Mouse (Mus musculus) forebrain, embryonic 14.5 days (tissue): ENCODE data around the gene Ccdc102a. TPM values are rescaled to one million over a fixed set of nuclear protein-coding genes. Genes with fewer than 3 reads are reported as not detected.
"Not testable (repeated sequence)": the region's sequence is repeated elsewhere in the genome, so short reads cannot be mapped to it uniquely, and the experiment has no call there.

Experiments used
- ATAC-seq: fragments of 200-750 bp; cut with Nextera tagmentation; 2 replicates; pipeline ENCODE4 v1.8.0; 2017; ENCODE audit warnings: mild to moderate bottlenecking, moderate library complexity
- DNase-seq: peaks from one replicate; pipeline ENCODE4 v3.0.0-alpha.2; 2015; ENCODE audit warnings: low spot score
- H3K27ac ChIP-seq: fragments of 300-500 bp; sonication (generic); 2 replicates; pipeline ENCODE4 v1.5.1; 2014; ENCODE audit warnings: low read depth, mild to moderate bottlenecking, control low read depth, low read length, moderate library complexity
- H3K27me3 ChIP-seq: fragments of 300-500 bp; sonication (generic); replicated peaks from 2 replicates; pipeline ENCODE4 v1.6.1; 2014; ENCODE audit warnings: low read length, control low read depth, mixed read lengths; ENCODE audit not compliant: control insufficient read depth, insufficient read depth
- H3K36me3 ChIP-seq: fragments of 300-500 bp; sonication (generic); 2 replicates; pipeline ENCODE4 v1.6.1; 2014; ENCODE audit warnings: low read length, control low read depth; ENCODE audit not compliant: control insufficient read depth, insufficient read depth
- H3K4me1 ChIP-seq: fragments of 300-500 bp; sonication (generic); 2 replicates; pipeline ENCODE4 v1.6.1; 2014; ENCODE audit warnings: antibody characterized with exemption, low read length, control low read depth; ENCODE audit not compliant: control insufficient read depth, insufficient read depth
- H3K4me2 ChIP-seq: fragments of 300-500 bp; sonication (generic); 2 replicates; pipeline ENCODE4 v1.6.1; 2014; ENCODE audit warnings: mild to moderate bottlenecking, control low read depth, low read length
- H3K4me3 ChIP-seq: fragments of 300-500 bp; sonication (generic); 2 replicates; pipeline ENCODE4 v1.5.1; 2014; ENCODE audit warnings: low read depth, low read length, control low read depth
- H3K9ac ChIP-seq: fragments of 300-500 bp; sonication (generic); 2 replicates; pipeline ENCODE4 v1.6.1; 2014; ENCODE audit warnings: mild to moderate bottlenecking, low read length, control low read depth, moderate library complexity
- H3K9me3 ChIP-seq: fragments of 300-500 bp; sonication (generic); replicated peaks from 2 replicates; pipeline ENCODE4 v1.6.1; 2016; ENCODE audit warnings: low read length, control low read depth, mixed read lengths; ENCODE audit not compliant: control insufficient read depth
- WGBS: fragments of 180-500 bp; shearing (Covaris S2); extraction: QIAGEN DNeasy Blood & Tissue Kit; methylation state at CpG from one replicate; pipeline ENCODE4 v1.1.7; 2014; 5-methylcytosine and 5-hydroxymethylcytosine counted together
- polyA plus RNA-seq: library from polyadenylated mRNA; unstranded; fragments of >200 nt; fragmentation: Nextera tagmentation; extraction: Ambion mirVana; gene quantifications from 2 replicates; pipeline ENCODE4 v1.2.1, GENCODE M21; 2014

Gene Ccdc102a
- polyA plus RNA-seq, 1 experiment from 2014 or later, result 6.9 TPM

DNA sequence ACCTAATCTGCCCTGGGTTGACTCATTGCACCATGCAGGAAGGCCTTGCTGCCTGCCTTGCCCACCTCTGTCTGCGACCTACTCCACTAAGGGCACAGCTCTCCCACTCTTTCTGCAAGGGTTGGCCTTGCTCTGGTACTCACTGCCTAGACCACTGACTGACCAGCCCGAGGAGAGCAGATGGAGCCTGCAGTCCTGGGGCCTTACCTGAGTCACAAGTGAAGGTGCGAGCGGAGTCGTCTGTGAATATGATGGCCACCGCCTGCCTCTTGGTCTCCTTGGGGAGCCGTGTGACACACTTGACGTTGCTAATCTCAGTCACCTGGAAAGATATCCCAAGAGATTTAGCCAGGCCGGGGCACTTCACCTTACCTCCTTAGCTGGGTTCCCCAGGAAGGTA, 51.0 kb downstream of the Ccdc102a start:
- ATAC-seq (no peak), DNase-seq (no peak)
- WGBS, result 88% methylated on average over 9 of the region's 9 CpGs
- Histone ChIP-seq H3K9me3 (no peaks in the 10 kb centered on the region), H3K4me3 (no peak overlapping the region), H3K9ac (no peak overlapping the region), H3K4me2 (no peak overlapping the region), H3K36me3 (peaks cover 51% of the 10 kb centered on the region), H3K27me3 (no peaks in the 10 kb centered on the region), H3K27ac (no peak overlapping the region), H3K4me1 (peaks cover 32% of the 10 kb centered on the region)

DNA sequence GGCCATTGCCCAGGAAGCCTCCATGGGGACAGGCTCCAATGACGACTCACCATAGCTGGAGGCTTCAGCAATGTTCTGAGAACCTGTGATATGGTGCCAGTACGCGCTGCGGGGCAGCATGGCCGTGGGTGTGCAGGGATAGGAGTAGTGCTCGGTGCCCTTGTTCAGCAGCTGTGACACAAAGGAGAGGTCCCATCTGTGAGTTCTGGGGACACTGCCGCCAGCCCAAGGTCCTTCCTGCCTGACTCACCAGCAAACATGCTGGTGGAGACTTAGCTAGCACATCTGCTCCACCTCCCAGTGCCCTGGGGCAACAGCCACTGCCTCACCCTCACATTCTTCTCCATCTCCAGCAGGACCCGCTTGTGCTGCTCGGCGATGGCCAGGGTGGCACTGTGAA, 52.6 kb downstream of the Ccdc102a start:
- Histone ChIP-seq H3K27me3 (no peaks in the 10 kb centered on the region), H3K27ac (no peak overlapping the region), H3K4me1 (peaks cover 20% of the 10 kb centered on the region), H3K36me3 (peaks cover 63% of the 10 kb centered on the region), H3K9me3 (no peaks in the 10 kb centered on the region), H3K4me2 (no peak overlapping the region), H3K9ac (no peak overlapping the region), H3K4me3 (no peak overlapping the region)
- 87% methylated on average over 10 of the region's 10 CpGs for WGBS
- DNase-seq, result no peak
- no peak for ATAC-seq

DNA sequence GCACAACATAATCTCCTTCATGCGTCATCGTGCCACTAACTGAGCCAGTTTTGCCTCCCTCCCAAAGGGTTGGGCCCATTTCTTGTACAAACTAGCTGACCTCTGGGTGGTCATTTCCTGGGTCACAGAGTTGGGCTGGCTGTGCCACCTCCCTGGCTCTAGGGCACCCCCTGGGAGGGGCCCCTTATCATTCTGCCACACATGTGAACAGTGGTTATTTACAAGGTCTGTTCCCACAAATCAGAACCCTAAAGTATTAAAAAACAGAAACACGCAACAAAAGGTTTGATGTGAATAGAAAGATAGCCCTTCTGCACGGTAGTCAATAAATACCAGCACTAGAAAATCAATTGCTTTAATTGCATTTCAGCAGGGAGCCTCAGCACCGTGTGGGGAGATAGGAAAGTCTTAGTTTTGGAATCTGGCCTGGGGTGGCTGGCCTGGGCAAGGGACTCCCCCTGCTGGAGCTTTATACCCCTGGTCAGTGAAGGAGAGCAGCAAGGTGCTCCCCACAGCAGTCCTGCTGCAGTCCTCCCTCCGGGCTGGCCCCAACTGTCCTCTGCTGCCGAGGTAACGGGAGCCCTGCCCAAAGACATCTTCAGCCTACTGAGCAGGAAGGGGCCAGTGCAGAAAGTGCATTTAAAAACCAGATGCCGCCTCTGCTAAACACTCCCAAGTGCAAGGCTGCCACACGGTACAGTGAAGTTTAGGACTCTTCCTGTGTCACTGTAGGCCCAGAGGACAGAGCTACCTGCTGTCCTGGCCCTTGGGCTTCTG, 53.8 kb downstream of the Ccdc102a start:
- H3K9me3 ChIP-seq, result no peaks in the 10 kb centered on the region
- DNase-seq (no peak), ATAC-seq (no peak)
- 80% methylated on average over 10 of the region's 10 CpGs for WGBS
- no peak overlapping the region for H3K4me3 ChIP-seq
- H3K4me2 ChIP-seq, result no peak overlapping the region
- H3K36me3 ChIP-seq, result peaks cover 68% of the 10 kb centered on the region
- no peak overlapping the region for H3K9ac ChIP-seq
- no peak overlapping the region for H3K27ac ChIP-seq
- H3K4me1 ChIP-seq, result peaks cover 8% of the 10 kb centered on the region
- no peaks in the 10 kb centered on the region for H3K27me3 ChIP-seq

DNA sequence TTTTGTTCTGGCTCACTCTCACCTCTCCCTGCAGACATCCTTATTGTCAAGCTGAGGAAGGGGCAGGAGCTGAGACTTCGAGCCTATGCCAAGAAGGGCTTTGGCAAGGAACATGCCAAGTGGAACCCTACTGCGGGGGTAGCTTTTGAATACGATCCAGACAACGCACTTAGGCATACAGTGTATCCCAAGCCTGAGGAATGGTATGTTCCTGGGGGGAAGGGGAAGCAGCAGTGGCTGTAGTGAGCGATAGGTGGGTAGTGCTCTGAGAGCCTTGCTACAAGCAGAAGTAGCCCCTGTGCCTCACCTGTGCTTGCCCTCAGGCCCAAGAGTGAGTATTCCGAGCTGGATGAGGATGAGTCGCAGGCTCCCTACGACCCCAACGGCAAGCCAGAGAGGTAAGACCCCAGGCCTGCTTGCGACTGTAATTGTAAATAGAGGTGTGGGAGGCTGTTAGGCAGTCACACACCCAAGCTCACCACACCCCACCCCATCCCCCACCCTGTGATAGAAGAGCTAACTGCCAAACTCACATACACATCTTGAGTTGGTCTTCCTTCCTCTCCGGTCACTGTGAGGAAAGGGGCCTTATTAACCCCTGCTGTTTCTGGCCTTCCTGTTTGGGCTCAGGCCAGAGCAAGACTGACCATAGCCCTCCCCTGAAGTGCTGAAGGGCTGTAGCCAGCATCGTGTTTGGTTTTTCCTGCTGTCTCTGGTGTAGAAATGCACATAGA, 55.2 kb downstream of the Ccdc102a start:
- Histone ChIP-seq H3K27me3 (no peaks in the 10 kb centered on the region), H3K4me2 (no peak overlapping the region), H3K36me3 (peaks cover 68% of the 10 kb centered on the region), H3K4me1 (no peaks in the 10 kb centered on the region), H3K4me3 (no peak overlapping the region), H3K9me3 (no peaks in the 10 kb centered on the region), H3K9ac (no peak overlapping the region), H3K27ac (no peak overlapping the region)
- WGBS, result 88% methylated on average over 12 of the region's 12 CpGs
- no peak for DNase-seq
- ATAC-seq, result no peak

DNA sequence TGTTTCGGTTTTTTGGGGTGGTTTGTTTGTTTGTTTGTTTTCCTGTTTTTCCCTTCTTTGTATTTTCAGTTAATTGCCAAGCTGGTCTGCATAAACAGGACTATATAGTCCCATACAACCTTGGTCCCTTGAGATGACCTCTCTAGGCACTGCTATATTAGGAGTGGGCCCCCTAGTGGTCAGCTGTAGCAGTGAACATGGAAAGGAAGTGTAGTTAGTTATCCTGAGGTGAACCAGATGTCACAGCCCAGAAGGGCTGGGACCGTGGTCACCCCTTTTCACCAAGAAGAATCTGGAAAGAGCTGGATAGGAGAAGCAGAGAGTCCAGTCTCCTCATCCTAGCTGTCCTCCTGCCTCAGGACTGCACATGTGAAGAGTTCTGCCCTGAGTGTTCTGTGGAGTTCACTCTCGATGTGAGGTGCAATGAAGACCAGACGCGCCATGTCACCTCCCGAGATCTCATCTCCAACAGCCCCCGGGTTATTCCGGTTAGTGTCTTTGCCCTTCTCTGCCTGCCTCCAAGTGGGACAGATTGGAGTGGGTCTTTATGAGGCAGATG, 56.5 kb downstream of the Ccdc102a start:
- H3K4me1 ChIP-seq, result no peaks in the 10 kb centered on the region
- no peak overlapping the region for H3K4me3 ChIP-seq
- no peak overlapping the region for H3K9ac ChIP-seq
- WGBS, result 76% methylated on average over 8 of the region's 8 CpGs
- H3K9me3 ChIP-seq, result no peaks in the 10 kb centered on the region
- H3K27ac ChIP-seq, result no peak overlapping the region
- DNase-seq (peak; percentile 66), ATAC-seq (no peak)
- H3K36me3 ChIP-seq, result peaks cover 62% of the 10 kb centered on the region
- H3K4me2 ChIP-seq, result no peak overlapping the region
- H3K27me3 ChIP-seq, result no peaks in the 10 kb centered on the region

DNA sequence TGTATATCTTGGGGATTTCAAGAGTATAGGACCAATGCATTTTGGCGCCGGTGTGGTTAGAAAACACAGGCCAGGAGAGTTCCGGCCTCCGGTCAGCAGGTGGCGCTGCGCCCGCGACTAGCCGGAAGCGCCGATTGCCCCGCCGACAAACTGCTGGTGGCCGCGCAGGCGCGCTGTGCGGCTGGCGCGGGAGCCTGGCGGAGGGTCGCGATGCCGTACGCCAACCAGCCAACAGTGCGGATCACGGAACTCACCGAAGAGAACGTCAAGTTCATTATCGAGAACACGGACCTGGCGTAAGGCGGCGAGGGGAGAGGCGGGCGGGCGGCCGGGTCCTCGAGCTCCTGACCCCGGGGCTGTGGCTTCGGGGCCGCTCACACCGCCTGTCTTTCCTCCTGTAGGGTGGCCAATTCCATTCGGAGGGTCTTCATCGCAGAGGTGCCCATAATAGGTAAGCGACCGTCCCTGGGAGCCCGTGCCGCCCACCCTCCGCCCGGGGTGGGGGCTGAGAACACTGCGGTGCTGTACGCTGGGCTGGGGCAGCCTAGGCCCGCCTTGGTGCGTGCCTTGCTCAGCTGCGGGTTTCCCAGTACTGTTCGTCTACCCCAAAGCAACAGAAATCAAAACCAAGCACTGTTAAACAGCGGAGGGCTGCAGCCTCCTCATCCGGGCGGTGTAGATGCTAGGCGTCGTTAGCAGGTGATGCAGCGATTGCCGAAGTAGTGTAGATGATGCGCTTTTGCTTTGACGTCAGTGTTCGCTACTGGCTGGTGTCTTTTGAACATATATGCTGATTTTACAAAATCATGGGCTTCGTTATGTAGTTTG, 60.3 kb downstream of the Ccdc102a start, which contains the start of gene Polr2c:
TSS of gene Polr2c (plus strand) at position 105 of the 828 bp plus-strand sequence.
- peak within 1 kb of the TSS; percentile 93 for H3K9ac ChIP-seq
- DNase-seq, result peak; percentile 92
- peak within 1 kb of the TSS; percentile 83 for H3K4me3 ChIP-seq
- H3K27ac ChIP-seq, result peak within 1 kb of the TSS; percentile 35
- peaks cover 44% of the 10 kb centered on the region for H3K36me3 ChIP-seq
- H3K4me1 ChIP-seq, result no peaks in the 10 kb centered on the region
- WGBS, result under 1% methylated on average over 68 of the region's 68 CpGs
- no peaks in the 10 kb centered on the region for H3K9me3 ChIP-seq
- H3K4me2 ChIP-seq, result peak within 1 kb of the TSS; percentile 72
- ATAC-seq, result peak; percentile 89
- no peaks in the 10 kb centered on the region for H3K27me3 ChIP-seq

DNA sequence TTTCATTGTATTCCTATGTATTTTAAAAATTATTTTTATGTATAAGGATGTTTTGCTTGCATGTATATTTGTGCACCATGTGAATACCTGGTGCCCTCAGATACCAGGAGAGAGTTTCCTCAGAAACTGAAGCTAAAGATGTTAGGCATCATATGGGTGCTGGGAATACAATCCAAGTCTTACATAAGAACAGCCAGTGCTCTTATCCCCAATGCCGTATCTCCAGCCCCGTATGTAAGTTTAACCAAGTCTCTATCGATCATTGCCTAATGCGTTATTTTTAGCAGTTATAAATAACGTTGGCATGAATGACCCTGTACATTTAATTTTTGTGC, 60.9 kb downstream of the Ccdc102a start:
- DNase-seq (no peak), ATAC-seq (no peak)
- H3K27me3 ChIP-seq, result no peaks in the 10 kb centered on the region
- H3K9ac ChIP-seq, result no peak overlapping the region; the same call in 1 of the 2 replicates
- WGBS, result 28% methylated on average over 5 of the region's 5 CpGs
- H3K4me2 ChIP-seq, result no peak overlapping the region
- no peak overlapping the region; the same call in 1 of the 2 replicates for H3K4me3 ChIP-seq
- H3K4me1 ChIP-seq, result no peaks in the 10 kb centered on the region
- H3K36me3 ChIP-seq, result peaks cover 40% of the 10 kb centered on the region
- no peak overlapping the region for H3K27ac ChIP-seq
- no peaks in the 10 kb centered on the region for H3K9me3 ChIP-seq

DNA sequence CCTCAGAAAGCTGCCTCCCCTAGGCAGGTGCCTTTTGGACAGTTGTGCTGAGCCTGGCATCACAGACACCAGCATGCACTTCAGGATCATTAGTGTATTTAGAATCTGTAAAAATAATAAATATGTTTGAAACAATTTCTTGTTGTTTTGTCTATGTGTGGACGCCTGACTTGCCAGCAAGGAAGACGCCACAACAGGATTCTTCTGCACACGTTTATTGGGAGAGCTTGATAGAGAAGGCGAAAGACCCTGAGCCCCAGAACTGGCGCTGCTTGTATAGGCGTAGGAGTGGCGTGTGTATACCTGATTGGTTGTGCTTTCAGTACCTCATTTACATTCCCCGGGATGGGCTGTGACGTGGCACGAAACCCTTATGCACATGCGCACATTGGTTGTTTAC, 63.1 kb downstream of the Ccdc102a start:
- WGBS, result 87% methylated on average over 11 of the region's 11 CpGs

More for the DNA sequence above, 63.1 kb downstream of the Ccdc102a start:
- not testable (repeated sequence) for DNase-seq, H3K27ac ChIP-seq, H3K4me1 ChIP-seq, H3K9ac ChIP-seq, H3K4me3 ChIP-seq, H3K27me3 ChIP-seq, H3K4me2 ChIP-seq, ATAC-seq, H3K9me3 ChIP-seq
- peaks cover 45% of the 10 kb centered on the region for H3K36me3 ChIP-seq
